In genomic region chr3:138814457-138814856, GRCm38 (mm10) we compare ENCODE assay signal across 16 mouse cellular contexts.
A peak's percentile ranks its signal among the peaks of the same experiment; 100 is the strongest.
DNase-seq lines count a peak whose midpoint lies in the region; ATAC-seq lines count a peak whose summit lies in the region.
"Had no signal": no experiment of that assay in that cellular context is flagged by ENCODE, and none has a peak within 500 bp of the region (broad histone marks: within the 10 kb centered on the region; RNA-seq: fewer than 3 reads in every experiment).

No protein-coding gene starts in this region.

- H3K4me2 ChIP-seq in forebrain, embryonic 11.5 days (ENCODE audit: low read depth, low read length, severe bottlenecking): no peak overlapping the region
- H3K4me2 ChIP-seq in midbrain, embryonic 11.5 days: no peak overlapping the region
- H3K4me2 ChIP-seq in forebrain, embryonic 15.5 days (replicated peaks): no peak overlapping the region
- H3K4me2 ChIP-seq: heart, embryonic 12.5 days; intestine, embryonic 15.5 days; kidney, embryonic 15.5 days; liver, embryonic 11.5 days; midbrain, embryonic 15.5 days had no signal

- H3K27me3 ChIP-seq in forebrain, embryonic 10.5 days (ENCODE audit: poor library complexity, severe bottlenecking): no peaks in the 10 kb centered on the region
- H3K27me3 ChIP-seq in forebrain, embryonic 11.5 days (ENCODE audit: control insufficient read depth, insufficient read depth, low read length): no peaks in the 10 kb centered on the region
- no peaks in the 10 kb centered on the region for H3K27me3 ChIP-seq in midbrain, embryonic 10.5 days (ENCODE audit: low read depth, poor library complexity, severe bottlenecking)
- no peaks in the 10 kb centered on the region for H3K27me3 ChIP-seq in midbrain, embryonic 11.5 days (ENCODE audit: control insufficient read depth, insufficient read depth, low read length)
- H3K27me3 ChIP-seq in forebrain, embryonic 15.5 days: no peaks in the 10 kb centered on the region
- H3K27me3 ChIP-seq: heart, embryonic 12.5 days; intestine, embryonic 15.5 days; kidney, embryonic 15.5 days; midbrain, embryonic 15.5 days had no signal

- no peak overlapping the region for H3K4me3 ChIP-seq in forebrain, embryonic 10.5 days
- H3K4me3 ChIP-seq in forebrain, embryonic 11.5 days (ENCODE audit: low read depth, low read length): no peak overlapping the region
- no peak overlapping the region for H3K4me3 ChIP-seq in midbrain, embryonic 10.5 days
- H3K4me3 ChIP-seq in midbrain, embryonic 11.5 days (ENCODE audit: low read depth, low read length): no peak overlapping the region
- no peak overlapping the region for H3K4me3 ChIP-seq in forebrain, embryonic 15.5 days
- H3K4me3 ChIP-seq: heart, embryonic 12.5 days; intestine, embryonic 15.5 days; kidney, embryonic 15.5 days; limb, embryonic 10.5 days; midbrain, embryonic 15.5 days had no signal

- peak overlapping the region; percentile 40; the same call in 1 of the 2 replicates for H3K27ac ChIP-seq in forebrain, embryonic 10.5 days
- H3K27ac ChIP-seq in forebrain, embryonic 11.5 days (ENCODE audit: low read depth, low read length): no peak overlapping the region
- H3K27ac ChIP-seq in midbrain, embryonic 10.5 days (replicated peaks): peak overlapping the region; percentile 43
- no peak overlapping the region for H3K27ac ChIP-seq in midbrain, embryonic 11.5 days (ENCODE audit: low read depth, low read length)
- peak overlapping the region; percentile 62 for H3K27ac ChIP-seq in forebrain, embryonic 15.5 days (replicated peaks)
- H3K27ac ChIP-seq: intestine, embryonic 15.5 days; kidney, embryonic 15.5 days; limb, embryonic 10.5 days; midbrain, embryonic 15.5 days had no signal

- no peak; the same call in 1 of the 2 replicates for ATAC-seq in forebrain, embryonic 11.5 days (replicated peaks; ENCODE audit: low FRiP score)
- no peak for ATAC-seq in midbrain, embryonic 11.5 days (ENCODE audit: low FRiP score)
- peak; percentile 53 for ATAC-seq in forebrain, embryonic 15.5 days (replicated peaks)
- ATAC-seq: intestine, embryonic 15.5 days; midbrain, embryonic 15.5 days had no signal

- peaks cover 40% of the 10 kb centered on the region for H3K4me1 ChIP-seq in forebrain, embryonic 10.5 days
- no peaks in the 10 kb centered on the region for H3K4me1 ChIP-seq in forebrain, embryonic 11.5 days (replicated peaks; ENCODE audit: control insufficient read depth, insufficient read depth, low read length)
- peaks cover 38% of the 10 kb centered on the region for H3K4me1 ChIP-seq in midbrain, embryonic 10.5 days
- H3K4me1 ChIP-seq in midbrain, embryonic 11.5 days (ENCODE audit: control insufficient read depth, insufficient read depth, low read length): peaks cover 3% of the 10 kb centered on the region
- H3K4me1 ChIP-seq in forebrain, embryonic 15.5 days: peaks cover 45% of the 10 kb centered on the region
- H3K4me1 ChIP-seq: intestine, embryonic 15.5 days had no signal

- no peaks in the 10 kb centered on the region for H3K9me3 ChIP-seq in forebrain, embryonic 10.5 days
- no peaks in the 10 kb centered on the region for H3K9me3 ChIP-seq in forebrain, embryonic 11.5 days (ENCODE audit: control insufficient read depth, low read length)
- H3K9me3 ChIP-seq in midbrain, embryonic 10.5 days (replicated peaks): no peaks in the 10 kb centered on the region
- no peaks in the 10 kb centered on the region for H3K9me3 ChIP-seq in midbrain, embryonic 11.5 days (ENCODE audit: control insufficient read depth, low read length)
- no peaks in the 10 kb centered on the region for H3K9me3 ChIP-seq in forebrain, embryonic 15.5 days
- H3K9me3 ChIP-seq: heart, embryonic 12.5 days; intestine, embryonic 15.5 days; kidney, embryonic 15.5 days; limb, embryonic 10.5 days; midbrain, embryonic 15.5 days had no signal

- DNase-seq in forebrain, embryonic 10.5 days (ENCODE audit: extremely low spot score, low spot score): no peak
- DNase-seq in forebrain, embryonic 11.5 days (ENCODE audit: low spot score): no peak
- DNase-seq in midbrain, embryonic 10.5 days (ENCODE audit: low spot score): no peak
- no peak for DNase-seq in midbrain, embryonic 11.5 days (ENCODE audit: low spot score, missing footprints)
- peak; percentile 33 for DNase-seq in ES-CJ7 (ENCODE audit: low read depth, low spot score)
- no peak for DNase-seq in layer of hippocampus, postnatal 10 days (ENCODE audit: low spot score in 2 of 2)
- DNase-seq in heart, postnatal 4 days: no peak
- DNase-seq: lung, adult 2 months; thymus, postnatal 4 days had no signal

- 83% methylated on average over 5 of the region's 5 CpGs for WGBS in forebrain, embryonic 10.5 days
- 83% methylated on average over 5 of the region's 5 CpGs for WGBS in forebrain, embryonic 11.5 days
- WGBS in midbrain, embryonic 10.5 days: 80% methylated on average over 5 of the region's 5 CpGs
- WGBS in midbrain, embryonic 11.5 days: 73% methylated on average over 5 of the region's 5 CpGs
- WGBS in forebrain, embryonic 15.5 days: 56% methylated on average over 5 of the region's 5 CpGs

- no peaks in the 10 kb centered on the region for H3K36me3 ChIP-seq in forebrain, embryonic 10.5 days (replicated peaks)
- H3K36me3 ChIP-seq in forebrain, embryonic 11.5 days (ENCODE audit: control insufficient read depth, insufficient read depth, low read length): no peaks in the 10 kb centered on the region
- no peaks in the 10 kb centered on the region for H3K36me3 ChIP-seq in midbrain, embryonic 10.5 days
- H3K36me3 ChIP-seq in midbrain, embryonic 11.5 days (ENCODE audit: control insufficient read depth, insufficient read depth, low read length): no peaks in the 10 kb centered on the region
- H3K36me3 ChIP-seq in forebrain, embryonic 15.5 days: no peaks in the 10 kb centered on the region
- H3K36me3 ChIP-seq: heart, embryonic 12.5 days; intestine, embryonic 15.5 days; kidney, embryonic 15.5 days; limb, embryonic 10.5 days; midbrain, embryonic 15.5 days had no signal

- H3K9ac ChIP-seq in forebrain, embryonic 11.5 days (ENCODE audit: low read length): no peak overlapping the region
- H3K9ac ChIP-seq in midbrain, embryonic 11.5 days (ENCODE audit: low read length): no peak overlapping the region
- no peak overlapping the region for H3K9ac ChIP-seq in forebrain, embryonic 15.5 days (replicated peaks)
- H3K9ac ChIP-seq: heart, embryonic 12.5 days; intestine, embryonic 15.5 days; kidney, embryonic 15.5 days; midbrain, embryonic 15.5 days had no signal

Comparison
In these comparisons a context has a peak if more than half of its experiments do, and no peak if none do; other contexts are left out.
1. H3K27ac ChIP-seq: peak in forebrain, embryonic 10.5 days (single experiment), midbrain, embryonic 10.5 days (single experiment) and forebrain, embryonic 15.5 days (single experiment); none in forebrain, embryonic 11.5 days (single experiment) and midbrain, embryonic 11.5 days (single experiment).